Mouse (Mus musculus): ENCODE measurements at regions not wholly inside any gene's neighbourhood (a gene's known extent, or its start where the extent isn't known, plus 50 kb on each side); places are given as distances from the start of the nearest gene placed in this dataset.

- DNase-seq (ENCODE audit: low spot score): no peak
Measured at GRCm38 (mm10) chr5:49645781-49646180, 121.1 kb upstream of the Kcnip4 start.

GRCm38 (mm10) chr5:49644606-49645005 lies 119.9 kb upstream of the Kcnip4 start:
- no peak for DNase-seq (ENCODE audit: low spot score)

GRCm38 (mm10) chr5:49642439-49642838 lies 117.7 kb upstream of the Kcnip4 start:
- no peak for DNase-seq (ENCODE audit: low spot score)

GRCm38 (mm10) chr5:49641206-49641830 lies 116.6 kb upstream of the Kcnip4 start:
- DNase-seq (ENCODE audit: low spot score): no peak

GRCm38 (mm10) chr5:49639637-49640036 lies 114.9 kb upstream of the Kcnip4 start:
- DNase-seq (ENCODE audit: low spot score): no peak

GRCm38 (mm10) chr5:49620152-49620551 lies 95.4 kb upstream of the Kcnip4 start:
- no peak for DNase-seq (ENCODE audit: low spot score)

- no peak for DNase-seq (ENCODE audit: low spot score)
Measured at GRCm38 (mm10) chr5:49606761-49607160, 82.1 kb upstream of the Kcnip4 start.

- DNase-seq (ENCODE audit: low spot score): no peak
Measured at GRCm38 (mm10) chr5:49580777-49581176, 56.1 kb upstream of the Kcnip4 start.

- DNase-seq (ENCODE audit: low spot score): no peak
Measured at GRCm38 (mm10) chr5:49575901-49576300, 51.2 kb upstream of the Kcnip4 start.

Data from urinary bladder, postnatal 14 days (tissue).